In the genomic region with DNA sequence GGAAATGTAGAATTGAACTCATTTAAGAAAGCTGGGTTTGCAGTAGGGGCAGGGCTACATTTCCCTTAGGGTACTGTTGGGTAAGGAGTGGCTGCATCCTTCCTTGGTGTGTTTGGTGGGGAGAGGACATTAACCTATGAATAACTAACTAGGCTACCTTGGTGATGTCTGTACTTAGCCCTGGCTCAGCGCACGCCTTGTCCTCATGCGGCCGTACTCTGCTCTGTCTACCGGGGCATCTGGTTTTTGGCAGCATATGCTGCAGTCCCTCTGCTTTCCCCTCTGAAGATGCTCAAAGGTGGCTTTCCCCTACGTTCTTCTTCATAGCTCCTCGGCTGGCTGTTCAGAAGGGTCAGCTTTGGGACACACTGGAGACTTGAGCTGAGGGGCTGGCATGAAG, we compare ENCODE assay signal across 19 mouse cellular contexts.
"Had no signal": no experiment of that assay in that cellular context is flagged by ENCODE, and none has a peak within 500 bp of the region (broad histone marks: within the 10 kb centered on the region; RNA-seq: fewer than 3 reads in every experiment).

No protein-coding gene starts in this region.

- H3K4me2 ChIP-seq: liver, embryonic 12.5 days; liver, embryonic 15.5 days; lung, embryonic 15.5 days; midbrain, embryonic 11.5 days; stomach, embryonic 15.5 days had no signal

- H3K27me3 ChIP-seq: limb, embryonic 13.5 days; liver, embryonic 12.5 days; liver, embryonic 15.5 days; lung, embryonic 15.5 days; stomach, embryonic 15.5 days had no signal

- H3K27ac ChIP-seq: layer of hippocampus, adult 2 months; limb, embryonic 10.5 days; limb, embryonic 13.5 days; liver, embryonic 12.5 days; liver, embryonic 15.5 days; lung, embryonic 15.5 days; stomach, embryonic 15.5 days had no signal

- DNase-seq: layer of hippocampus, adult 9-11 months; liver; lung, adult 18-20 months; lung, postnatal 14 days; lung, postnatal 4 days; midbrain, embryonic 14.5 days; right cerebral cortex, adult 18-20 months; right cerebral cortex, postnatal 14 days; right cerebral cortex, postnatal 4 days; thymus, postnatal 25 days had no signal

- ATAC-seq: intestine, postnatal 0 days; liver, embryonic 12.5 days had no signal

- H3K9ac ChIP-seq: limb, embryonic 13.5 days; liver, embryonic 12.5 days; liver, embryonic 15.5 days; lung, embryonic 15.5 days; stomach, embryonic 15.5 days had no signal

- H3K4me3 ChIP-seq: layer of hippocampus, adult 2 months; limb, embryonic 10.5 days; liver, embryonic 12.5 days; liver, embryonic 15.5 days; lung, embryonic 15.5 days; stomach, embryonic 15.5 days had no signal

- H3K9me3 ChIP-seq: limb, embryonic 10.5 days; limb, embryonic 13.5 days; liver, embryonic 12.5 days; liver, embryonic 15.5 days; lung, embryonic 15.5 days; stomach, embryonic 15.5 days had no signal
